Mouse (Mus musculus) brain, adult 2 months (tissue): ENCODE measurements around the gene Slc9a7.

Experiments used
- DNase-seq: peaks from one replicate; pipeline ENCODE4 v3.0.0; 2011; ENCODE audit warnings: low read depth, low spot score

Gene Slc9a7

DNA sequence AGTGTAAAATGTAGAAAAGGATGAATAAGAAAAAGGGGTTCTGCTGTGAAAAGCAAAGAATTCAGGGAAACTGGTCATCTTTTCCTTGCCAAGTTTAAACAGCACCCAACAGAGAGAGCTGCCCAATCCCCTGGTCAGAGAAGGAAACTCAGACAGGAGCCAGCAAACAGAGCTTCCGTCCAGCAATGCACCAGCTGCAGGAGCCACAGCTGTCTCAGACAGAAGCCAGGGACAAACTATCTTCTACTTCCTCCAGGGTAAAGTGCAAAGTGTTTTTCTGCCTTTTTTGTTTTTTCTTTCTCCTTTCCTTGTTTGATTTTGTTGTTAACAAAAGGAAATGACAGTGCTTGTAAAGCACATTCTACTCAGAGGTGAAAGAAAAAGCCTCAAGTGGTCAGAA lies 131.3 kb downstream of the Slc9a7 start:
- no peak for DNase-seq

DNA sequence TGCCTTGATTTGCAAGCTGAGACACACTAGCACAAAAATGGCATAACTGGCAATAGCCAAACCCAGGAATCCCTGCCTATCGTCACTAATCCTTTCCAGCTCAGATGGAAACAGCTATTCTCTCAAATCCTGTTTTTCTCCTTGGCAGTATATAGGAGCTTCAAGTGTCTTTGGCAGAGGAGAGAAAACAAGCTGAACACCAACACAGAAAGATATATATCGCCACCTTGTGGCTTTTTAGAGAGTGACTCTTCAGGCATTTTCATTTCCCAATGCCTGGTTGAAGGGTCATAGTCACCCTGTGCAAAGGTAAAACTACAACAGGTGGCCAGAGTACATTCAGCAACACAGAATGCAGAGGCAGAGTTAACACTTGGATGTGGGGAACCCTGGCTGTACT lies 134.1 kb downstream of the Slc9a7 start:
- peak; percentile 47 for DNase-seq

- DNase-seq = peak; percentile 31
These were observed 162.1 kb downstream of the Slc9a7 start for GRCm38 (mm10) chrX:20129466-20129865.

- peak; percentile 65 for DNase-seq
These were observed 162.7 kb downstream of the Slc9a7 start for GRCm38 (mm10) chrX:20128951-20129350.

DNA sequence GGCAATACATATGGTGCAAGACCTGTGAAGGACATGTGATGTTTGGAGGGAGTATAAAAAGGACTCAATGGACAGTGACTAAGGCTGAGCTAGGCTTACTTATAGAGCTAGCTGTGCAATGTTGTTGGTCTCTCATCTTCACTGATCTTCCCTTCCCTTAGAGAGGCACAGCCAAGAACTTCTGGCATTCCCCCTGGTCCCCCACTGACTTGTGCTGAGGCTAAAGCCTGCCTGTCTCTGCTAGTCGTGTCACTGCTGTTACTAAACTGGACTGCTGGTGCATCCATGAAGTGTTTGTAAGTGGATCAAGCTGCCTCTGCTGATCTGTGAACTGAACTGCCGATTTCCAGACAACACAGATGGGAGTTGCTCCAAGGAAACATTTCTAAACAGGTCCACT lies 166.1 kb downstream of the Slc9a7 start:
- peak; percentile 36 for DNase-seq

GRCm38 (mm10) chrX:20117717-20118116 lies 173.9 kb downstream of the Slc9a7 start:
- DNase-seq = no peak

DNA sequence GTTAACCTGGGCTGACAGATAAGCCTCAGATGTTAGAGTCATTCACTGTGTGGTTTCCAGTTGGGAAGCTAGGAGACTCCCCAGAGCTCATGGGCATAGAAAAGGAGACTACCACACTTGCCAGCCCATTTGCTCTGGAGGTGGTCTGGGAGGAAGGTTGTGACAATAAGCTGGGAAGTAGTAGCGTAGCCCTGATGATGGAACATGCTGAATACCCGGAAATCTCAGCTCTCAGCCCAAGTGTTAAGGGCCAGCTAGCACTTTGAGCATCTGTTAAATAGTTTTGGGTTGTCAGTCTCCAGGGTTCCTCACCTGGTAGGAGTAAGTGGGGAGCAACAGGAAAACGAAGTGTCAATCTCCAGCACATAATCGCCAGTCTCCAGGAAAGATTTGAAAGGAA lies 221.4 kb downstream of the Slc9a7 start:
- no peak for DNase-seq

DNA sequence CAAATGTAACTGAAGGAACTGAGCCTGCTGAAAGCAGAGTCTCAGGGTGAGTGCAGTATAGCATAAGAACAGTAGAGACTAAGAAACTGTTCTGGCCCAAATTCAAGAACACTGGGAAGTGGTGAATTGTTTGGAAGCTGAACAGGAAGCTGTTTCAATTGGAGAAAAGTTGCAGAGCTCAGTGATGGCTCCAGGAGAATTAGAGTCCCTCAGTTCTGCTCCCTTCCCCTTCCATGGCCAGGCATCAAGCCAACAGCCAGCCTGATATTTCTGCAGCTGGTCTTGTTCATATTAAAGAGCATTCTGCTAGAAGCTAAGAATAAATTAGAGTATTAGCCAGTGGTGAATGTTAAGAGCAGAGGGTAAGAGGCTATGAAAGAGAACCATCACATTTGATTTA lies 225.0 kb downstream of the Slc9a7 start:
- no peak for DNase-seq

GRCm38 (mm10) chrX:20061764-20062480 lies 229.7 kb downstream of the Slc9a7 start:
- DNase-seq = peak; percentile 54

DNA sequence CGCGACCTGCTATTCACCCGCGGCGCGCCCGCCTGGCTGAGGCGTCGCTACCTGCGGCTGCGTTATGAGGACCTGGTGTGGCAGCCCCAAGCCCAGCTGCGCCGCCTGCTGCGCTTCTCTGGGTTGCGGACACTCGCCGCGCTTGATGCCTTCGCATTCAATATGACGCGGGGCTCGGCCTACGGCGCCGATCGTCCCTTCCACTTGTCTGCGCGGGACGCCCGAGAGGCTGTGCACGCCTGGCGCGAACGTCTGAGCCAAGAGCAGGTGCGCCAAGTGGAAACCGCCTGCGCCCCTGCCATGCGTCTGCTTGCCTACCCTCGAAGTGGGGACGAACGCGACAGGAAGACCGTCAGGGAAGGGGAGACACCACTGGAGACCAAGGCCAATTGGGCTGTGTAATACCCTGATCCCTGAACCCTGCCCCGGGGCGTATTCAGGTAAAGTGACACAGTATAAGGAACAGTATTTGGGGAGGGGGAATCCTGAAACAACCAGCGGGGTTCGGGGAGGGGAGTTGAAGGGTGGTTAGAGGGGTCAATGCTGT lies 230.8 kb downstream of the Slc9a7 start:
- DNase-seq = no peak

DNA sequence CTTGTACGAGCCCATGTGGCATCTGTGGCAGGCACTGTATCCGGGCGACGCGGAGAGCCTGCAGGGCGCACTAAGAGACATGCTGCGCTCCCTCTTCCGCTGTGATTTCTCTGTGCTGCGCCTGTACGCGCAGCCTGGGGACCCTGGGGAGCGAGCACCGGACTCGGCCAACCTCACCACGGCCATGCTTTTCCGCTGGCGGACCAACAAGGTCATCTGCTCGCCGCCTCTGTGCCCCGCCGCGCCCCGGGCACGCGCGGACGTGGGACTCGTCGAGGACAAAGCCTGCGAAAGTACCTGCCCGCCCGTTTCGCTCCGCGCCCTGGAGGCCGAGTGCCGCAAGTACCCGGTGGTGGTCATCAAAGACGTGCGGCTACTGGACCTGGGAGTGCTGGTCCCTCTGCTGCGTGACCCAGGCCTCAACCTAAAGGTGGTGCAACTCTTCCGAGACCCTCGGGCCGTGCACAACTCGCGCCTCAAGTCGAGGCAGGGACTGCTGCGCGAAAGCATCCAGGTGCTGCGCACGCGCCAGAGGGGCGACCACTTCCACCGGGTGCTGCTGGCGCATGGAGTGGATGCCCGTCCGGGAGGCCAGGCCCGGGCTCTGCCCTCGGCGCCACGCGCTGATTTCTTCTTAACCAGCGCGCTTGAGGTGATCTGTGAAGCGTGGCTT lies 231.4 kb downstream of the Slc9a7 start:
- no peak for DNase-seq

DNA sequence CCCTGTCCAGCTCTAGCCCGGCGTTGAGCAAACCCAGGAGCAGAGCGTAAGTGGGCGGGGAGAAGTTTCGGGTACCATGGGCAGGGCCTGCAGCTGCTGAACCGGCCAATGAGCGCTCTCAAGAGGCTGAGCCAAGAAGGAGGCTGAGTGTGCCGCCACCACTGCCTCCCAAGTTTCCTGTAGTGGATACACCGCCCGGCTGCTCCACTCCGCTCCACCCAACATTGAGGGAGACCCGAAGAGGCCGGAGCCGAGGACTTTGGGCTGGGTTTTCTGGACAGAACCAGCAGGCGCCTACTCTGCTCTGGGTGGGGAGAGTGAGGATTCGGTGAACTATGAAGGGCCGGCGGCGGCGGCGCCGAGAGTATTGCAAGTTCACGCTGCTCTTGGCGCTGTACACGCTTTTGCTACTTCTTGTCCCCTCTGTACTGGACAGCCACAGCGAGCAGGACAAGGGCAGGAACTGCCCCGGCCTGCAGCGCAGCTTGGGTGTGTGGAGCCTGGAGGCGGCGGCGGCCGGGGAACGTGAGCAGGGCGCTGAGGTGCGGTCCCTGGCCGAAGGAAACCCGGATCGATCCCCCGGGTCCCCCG lies 232.1 kb downstream of the Slc9a7 start, which contains the start of gene Chst7:
TSS of gene Chst7 (plus strand) at position 180 of the 591 bp plus-strand sequence.
- DNase-seq = peak; percentile 59
